Mouse (Mus musculus) embryonic facial prominence, embryonic 14.5 days (tissue): ENCODE measurements around the gene Tha1. TPM values are rescaled to one million over a fixed set of nuclear protein-coding genes. Genes with fewer than 3 reads are reported as not detected.

Source experiments
- ATAC-seq: fragments of 200-750 bp; cut with Nextera tagmentation; 2 replicates; pipeline ENCODE4 v1.8.0; 2017; ENCODE audit warnings: low read depth, moderate number of reproducible peaks, moderate TSS enrichment
- DNase-seq: peaks from one replicate; pipeline ENCODE4 v3.0.0-alpha.2; 2015; ENCODE audit warnings: low spot score
- H3K27ac ChIP-seq: fragments of 300-500 bp; sonication (generic); replicated peaks from 2 replicates; pipeline ENCODE4 v1.5.1; 2014; ENCODE audit warnings: low read depth, mild to moderate bottlenecking, low read length, moderate library complexity
- H3K27me3 ChIP-seq: fragments of 300-500 bp; sonication (generic); replicated peaks from 2 replicates; pipeline ENCODE4 v1.6.1; 2014; ENCODE audit warnings: low read length; ENCODE audit not compliant: control insufficient read depth, insufficient read depth
- H3K36me3 ChIP-seq: fragments of 300-500 bp; sonication (generic); 2 replicates; pipeline ENCODE4 v1.6.1; 2014; ENCODE audit warnings: low read length, mixed read lengths; ENCODE audit not compliant: control insufficient read depth, insufficient read depth
- H3K4me1 ChIP-seq: fragments of 300-500 bp; sonication (generic); 2 replicates; pipeline ENCODE4 v1.6.1; 2014; ENCODE audit warnings: antibody characterized with exemption, low read length; ENCODE audit not compliant: control insufficient read depth, insufficient read depth
- H3K4me2 ChIP-seq: fragments of 300-500 bp; sonication (generic); 2 replicates; pipeline ENCODE4 v1.6.1; 2014; ENCODE audit warnings: low read depth, mild to moderate bottlenecking, low read length, moderate library complexity, mixed read lengths
- H3K4me3 ChIP-seq: fragments of 300-500 bp; sonication (generic); 2 replicates; pipeline ENCODE4 v1.5.1; 2014; ENCODE audit warnings: low read depth, mild to moderate bottlenecking, low read length
- H3K9ac ChIP-seq: fragments of 300-500 bp; sonication (generic); 2 replicates; pipeline ENCODE4 v1.6.1; 2014; ENCODE audit warnings: low read depth, mild to moderate bottlenecking, low read length, moderate library complexity, mixed read lengths
- H3K9me3 ChIP-seq: fragments of 300-500 bp; sonication (generic); 2 replicates; pipeline ENCODE4 v1.6.1; 2016; ENCODE audit warnings: low read length; ENCODE audit not compliant: control insufficient read depth
- WGBS: fragments of 180-500 bp; shearing (Covaris S2); extraction: QIAGEN DNeasy Blood & Tissue Kit; methylation state at CpG from one replicate; pipeline ENCODE4 v1.1.7; 2014; 5-methylcytosine and 5-hydroxymethylcytosine counted together
- polyA plus RNA-seq: library from polyadenylated mRNA; unstranded; fragments of >200 nt; fragmentation: Nextera tagmentation; extraction: Ambion mirVana; gene quantifications from 2 replicates; pipeline ENCODE4 v1.2.1, GENCODE M21; 2014

The Tha1 gene
- polyA plus RNA-seq, 1 experiment from 2014 or later: 4.2 TPM

GRCm38 (mm10) chr11:117823411-117823810 is 49.9 kb downstream of the Tha1 start:
- Histone ChIP-seq H3K4me2 (0 out of 2 replicates have a peak overlapping the region, but pooled peaks have one; percentile 85), H3K27ac (no peak overlapping the region)
- DNase-seq: no peak

GRCm38 (mm10) chr11:117822728-117823241 is 50.5 kb downstream of the Tha1 start:
- Histone ChIP-seq H3K27ac (peak overlapping the region; percentile 66), H3K9me3 (no peaks in the 10 kb centered on the region), H3K36me3 (peaks cover 44% of the 10 kb centered on the region), H3K9ac (peak overlapping the region; percentile 17; the same call in 1 of the 2 replicates), H3K27me3 (no peaks in the 10 kb centered on the region), H3K4me3 (no peak overlapping the region; the same call in 1 of the 2 replicates), H3K4me2 (no peak overlapping the region), H3K4me1 (peaks cover 19% of the 10 kb centered on the region; the same call in 1 of the 2 replicates)
- no peak for ATAC-seq
- 63% methylated on average over 7 of the region's 7 CpGs for WGBS
- DNase-seq: peak; percentile 54

More at GRCm38 (mm10) chr11:117823411-117823810, 49.9 kb downstream of the Tha1 start:
- H3K36me3 ChIP-seq: peaks cover 38% of the 10 kb centered on the region
- no peaks in the 10 kb centered on the region for H3K27me3 ChIP-seq
- H3K9ac ChIP-seq: no peak overlapping the region
- H3K4me3 ChIP-seq: no peak overlapping the region
- H3K4me1 ChIP-seq: peaks cover 24% of the 10 kb centered on the region
- ATAC-seq: no peak
- H3K9me3 ChIP-seq: no peaks in the 10 kb centered on the region
- 79% methylated on average over 6 of the region's 6 CpGs for WGBS

GRCm38 (mm10) chr11:117821868-117822267 is 51.4 kb downstream of the Tha1 start:
- Histone ChIP-seq H3K36me3 (peaks cover 53% of the 10 kb centered on the region), H3K9me3 (no peaks in the 10 kb centered on the region), H3K27ac (no peak overlapping the region), H3K4me3 (no peak overlapping the region), H3K4me1 (peaks cover 13% of the 10 kb centered on the region; the same call in 1 of the 2 replicates), H3K9ac (no peak overlapping the region), H3K27me3 (no peaks in the 10 kb centered on the region), H3K4me2 (no peak overlapping the region)
- ATAC-seq (no peak), DNase-seq (no peak)
- 86% methylated on average over 9 of the region's 9 CpGs for WGBS

- no peaks in the 10 kb centered on the region for H3K27me3 ChIP-seq
- H3K4me2 ChIP-seq: no peak overlapping the region
- no peak for DNase-seq
- H3K9ac ChIP-seq: no peak overlapping the region
- no peak overlapping the region for H3K27ac ChIP-seq
- H3K36me3 ChIP-seq: peaks cover 67% of the 10 kb centered on the region
- peaks cover 7% of the 10 kb centered on the region; the same call in 1 of the 2 replicates for H3K4me1 ChIP-seq
- 94% methylated on average over 7 of the region's 7 CpGs for WGBS
- no peaks in the 10 kb centered on the region for H3K9me3 ChIP-seq
- no peak for ATAC-seq
- H3K4me3 ChIP-seq: no peak overlapping the region
Observed at GRCm38 (mm10) chr11:117820173-117820572, 53.1 kb downstream of the Tha1 start.

- Histone ChIP-seq H3K4me3 (no peak overlapping the region), H3K9ac (no peak overlapping the region), H3K9me3 (no peaks in the 10 kb centered on the region), H3K27me3 (no peaks in the 10 kb centered on the region), H3K4me2 (no peak overlapping the region), H3K36me3 (peaks cover 67% of the 10 kb centered on the region), H3K27ac (no peak overlapping the region), H3K4me1 (peaks cover 7% of the 10 kb centered on the region; the same call in 1 of the 2 replicates)
- DNase-seq (no peak), ATAC-seq (no peak)
- 80% methylated on average over 8 of the region's 8 CpGs for WGBS
Observed at GRCm38 (mm10) chr11:117819095-117819494, 54.2 kb downstream of the Tha1 start.

Other genes starting within 250 kb of the Tha1 start
- 15.2 and 16.3 TPM in 2 replicates for gene Tnrc6c, start 219.2 kb downstream of the Tha1 start, polyA plus RNA-seq
- 1.1 and 1.3 TPM in 2 replicates for gene Tmc8, start 91.4 kb downstream of the Tha1 start, polyA plus RNA-seq
- 16.5 and 17.6 TPM in 2 replicates for gene Tmc6, start 91.3 kb downstream of the Tha1 start, polyA plus RNA-seq
- not detected in 2 replicates for gene 6030468B19Rik, start 75.8 kb downstream of the Tha1 start, polyA plus RNA-seq
- gene Gm20708, start 63.8 kb downstream of the Tha1 start, polyA plus RNA-seq: 0.25 and 0.86 TPM in 2 replicates
- 74.0 and 78.6 TPM in 2 replicates for gene Syngr2, start 63.8 kb downstream of the Tha1 start, polyA plus RNA-seq
- 4.5 and 5.5 TPM in 2 replicates for gene Afmid, start 47.6 kb downstream of the Tha1 start, polyA plus RNA-seq
- 108 and 119 TPM in 2 replicates for gene Tk1, start 47.4 kb downstream of the Tha1 start, polyA plus RNA-seq
- 229 and 265 TPM in 2 replicates for gene Birc5, start 24.2 kb downstream of the Tha1 start, polyA plus RNA-seq
- not detected in 2 replicates for gene Tmem235, start 12.7 kb downstream of the Tha1 start, polyA plus RNA-seq
- 6.8 and 8.3 TPM in 2 replicates for gene Socs3, start 96.6 kb upstream of the Tha1 start, polyA plus RNA-seq
- gene Pgs1, start 112.8 kb upstream of the Tha1 start, polyA plus RNA-seq: 31.0 and 34.7 TPM in 2 replicates